Mouse (Mus musculus): Measurements from ENCODE around the gene Atp6v1g1.

- TF ChIP-seq POLR2A (IDR thresholded peaks at IDR 0.05; ENCODE audit: control insufficient read depth, extremely low read depth, insufficient read depth, low read length, poor library complexity) (no peak), CTCF (IDR thresholded peaks at IDR 0.05; ENCODE audit: borderline replicate concordance, control insufficient read depth, extremely low read depth, insufficient read depth, low read length, poor library complexity) (no peak)
These were observed 9.4 kb downstream of the Atp6v1g1 start for GRCm38 (mm10) chr4:63553789-63554576.

Measured in thymus, adult 2 months (tissue).